Mouse (Mus musculus) CD4-positive, CD25-positive, alpha-beta regulatory T cell, adult 2 months (primary cell): ENCODE measurements around the gene Stk39.

ENCODE experiments used
- DNase-seq: peaks from one replicate; pipeline ENCODE4 v3.0.0-alpha.2; 2012; ENCODE audit warnings: low read depth, low spot score

Stk39 gene

GRCm38 (mm10) chr2:68346606-68347237 is 125.3 kb downstream of the Stk39 start:
- DNase-seq, result no peak

GRCm38 (mm10) chr2:68345269-68345668 is 126.8 kb downstream of the Stk39 start:
- no peak for DNase-seq

- DNase-seq, result no peak
Measured at GRCm38 (mm10) chr2:68343751-68344150, 128.3 kb downstream of the Stk39 start.

GRCm38 (mm10) chr2:68342122-68342646 is 129.9 kb downstream of the Stk39 start:
- no peak for DNase-seq

GRCm38 (mm10) chr2:68336913-68337312 is 135.2 kb downstream of the Stk39 start:
- no peak for DNase-seq

GRCm38 (mm10) chr2:68334945-68335344 is 137.1 kb downstream of the Stk39 start:
- no peak for DNase-seq

- no peak for DNase-seq
Measured at GRCm38 (mm10) chr2:68325306-68325705, 146.8 kb downstream of the Stk39 start.

- no peak for DNase-seq
Measured at GRCm38 (mm10) chr2:68321230-68321629, 150.8 kb downstream of the Stk39 start.

GRCm38 (mm10) chr2:68320670-68321069 is 151.4 kb downstream of the Stk39 start:
- no peak for DNase-seq

- DNase-seq, result no peak
Measured at GRCm38 (mm10) chr2:68318452-68318851, 153.6 kb downstream of the Stk39 start.

GRCm38 (mm10) chr2:68317895-68318294 is 154.2 kb downstream of the Stk39 start:
- no peak for DNase-seq

GRCm38 (mm10) chr2:68317452-68317851 is 154.6 kb downstream of the Stk39 start:
- DNase-seq, result no peak

- no peak for DNase-seq
Measured at GRCm38 (mm10) chr2:68315258-68315657, 156.8 kb downstream of the Stk39 start.

- peak; percentile 45 for DNase-seq
Measured at GRCm38 (mm10) chr2:68310121-68310520, 161.9 kb downstream of the Stk39 start.

GRCm38 (mm10) chr2:68306519-68306918 is 165.5 kb downstream of the Stk39 start:
- no peak for DNase-seq

GRCm38 (mm10) chr2:68304771-68305460 is 167.2 kb downstream of the Stk39 start:
- peak; percentile 48 for DNase-seq

- peak; percentile 79 for DNase-seq
Measured at GRCm38 (mm10) chr2:68301811-68302542, 170.1 kb downstream of the Stk39 start.

GRCm38 (mm10) chr2:68298356-68298755 is 173.7 kb downstream of the Stk39 start:
- no peak for DNase-seq

- DNase-seq, result no peak
Measured at GRCm38 (mm10) chr2:68297955-68298354, 174.1 kb downstream of the Stk39 start.

- peak; percentile 57 for DNase-seq
Measured at GRCm38 (mm10) chr2:68296743-68297142, 175.3 kb downstream of the Stk39 start.

- no peak for DNase-seq
Measured at GRCm38 (mm10) chr2:68292539-68293320, 179.3 kb downstream of the Stk39 start.

GRCm38 (mm10) chr2:68291895-68292294 is 180.2 kb downstream of the Stk39 start:
- DNase-seq, result no peak
